Mouse (Mus musculus) E14TG2a.4 (cell line): Measurements from ENCODE around the gene Bmp5.

Experiments used
- CTCF ChIP-seq: conservative IDR thresholded peaks from 2 replicates; pipeline ENCODE4 v1.5.1; 2014; ENCODE audit warnings: low read length
- NANOG ChIP-seq: IDR thresholded peaks from 2 replicates; pipeline ENCODE4 v1.6.1; 2014; ENCODE audit warnings: borderline replicate concordance, low read length, mixed read lengths

- TF ChIP-seq CTCF (no peak), NANOG (no peak)
These were observed 101.2 kb downstream of the Bmp5 start for GRCm38 (mm10) chr9:75876333-75876732.
